Mouse (Mus musculus) gastrocnemius, adult 2 months (tissue): Measurements from ENCODE around the gene Arfip1. TPM values are rescaled to one million over a fixed set of nuclear protein-coding genes. Genes with fewer than 3 reads are reported as not detected.
"Not testable (repeated sequence)": the region's sequence is repeated elsewhere in the genome, so short reads cannot be mapped to it uniquely, and the experiment has no call there.

Experiments
- DNase-seq: peaks from one replicate; pipeline ENCODE4 v3.0.0; 2022
- H3K27ac ChIP-seq: fragments of 200-600 bp; 2 replicates; pipeline ENCODE4 v1.8.1; 2022; ENCODE audit warnings: mild to moderate bottlenecking
- H3K4me3 ChIP-seq: fragments of 200-600 bp; 2 replicates; pipeline ENCODE4 v1.8.1; 2022; ENCODE audit warnings: mild to moderate bottlenecking, moderate library complexity
- CTCF ChIP-seq: fragments of 200-600 bp; IDR thresholded peaks from 2 replicates; pipeline ENCODE4 v1.8.1; 2022; ENCODE audit warnings: antibody characterized with exemption, mild to moderate bottlenecking, moderate library complexity
- intact Hi-C: fragments of 180-260 bp; cut with DNase I; formaldehyde crosslinking; loops from one replicate; pipeline ENCODE4 v1.15.1; 2025
- total RNA-seq, 2 experiments: library from RNA; stranded (reverse); gene quantifications; 2 replicates each; pipeline ENCODE4 v1.2.3; 2021

Arfip1 gene
- total RNA-seq, 2 experiments from 2014 or later: 9.2 to 11.2 TPM

GRCm38 (mm10) chr3:84558301-84558700 is 24.1 kb downstream of the Arfip1 start:
- DNase-seq: peak; percentile 77
- intact Hi-C loops: no loop called here
- Histone ChIP-seq H3K27ac (peak overlapping the region; percentile 20; the same call in 1 of the 2 replicates), H3K4me3 (no peak overlapping the region)
- TF ChIP-seq CTCF: no peak

GRCm38 (mm10) chr3:84555780-84556179 is 26.6 kb downstream of the Arfip1 start:
- TF ChIP-seq CTCF: no peak
- DNase-seq: no peak
- Histone ChIP-seq H3K27ac (no peak overlapping the region), H3K4me3 (no peak overlapping the region)
- intact Hi-C loops: no loop called here

DNA sequence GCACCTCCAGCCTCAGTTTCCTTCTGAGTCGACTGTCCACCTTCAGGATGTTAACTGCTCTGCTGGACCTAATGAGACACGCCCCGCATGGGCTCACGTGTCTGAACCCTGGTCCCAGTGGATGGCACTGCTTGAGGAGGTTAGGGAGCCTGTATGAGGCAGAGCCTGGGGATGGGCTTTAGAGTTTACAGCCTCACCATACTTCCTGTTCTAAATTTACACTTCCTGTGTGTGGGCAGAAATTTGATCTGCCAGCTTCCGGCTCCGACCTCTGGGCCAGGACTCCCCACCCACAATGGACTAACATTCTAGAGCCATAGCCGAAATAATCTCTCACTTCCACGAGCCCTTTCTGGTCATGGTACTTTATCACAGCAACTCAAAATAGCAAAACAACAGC is 35.2 kb downstream of the Arfip1 start:
- no peak for DNase-seq
- Histone ChIP-seq H3K27ac (no peak overlapping the region; the same call in 1 of the 2 replicates), H3K4me3 (no peak overlapping the region)
- no peak for TF ChIP-seq CTCF
- intact Hi-C loops: loop anchor here (10.0 kb wide), 1 partner anchor 372 kb away; the partner anchor contains the start of gene Gm6525

DNA sequence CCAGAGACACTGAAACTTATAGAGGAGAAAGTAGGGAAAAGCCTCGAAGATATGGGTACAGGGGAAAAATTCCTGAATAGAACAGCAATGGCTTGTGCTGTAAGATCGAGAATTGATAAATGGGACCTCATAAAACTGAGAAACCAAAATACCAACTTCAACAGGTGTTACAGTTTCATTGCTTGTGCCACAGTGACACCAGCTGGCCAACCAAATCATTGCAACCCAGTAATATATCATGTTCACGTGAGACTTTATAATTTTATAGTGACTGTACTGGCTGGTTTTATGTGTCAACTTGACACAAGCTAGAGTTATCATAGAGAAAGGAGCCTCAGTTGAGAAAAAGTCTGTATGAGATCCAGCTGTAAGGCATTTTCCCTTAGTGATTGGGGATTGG is 40.0 kb downstream of the Arfip1 start:
- not testable (repeated sequence) for H3K4me3 ChIP-seq, H3K27ac ChIP-seq
- TF ChIP-seq CTCF: peak; percentile 72
- intact Hi-C loops: loop anchor here (1.0 to 10.0 kb wide), 2 partner anchors 190 to 368 kb away; partner anchors contain the start of gene Gm6525
- DNase-seq: peak; percentile 49

GRCm38 (mm10) chr3:84541881-84542280 is 40.5 kb downstream of the Arfip1 start:
- intact Hi-C loops: loop anchor here (1.0 to 10.0 kb wide), 2 partner anchors 190 to 367 kb away; partner anchors contain the start of gene Gm6525
- TF ChIP-seq CTCF: no peak
- Histone ChIP-seq H3K27ac (no peak overlapping the region), H3K4me3 (no peak overlapping the region)
- DNase-seq: no peak

DNA sequence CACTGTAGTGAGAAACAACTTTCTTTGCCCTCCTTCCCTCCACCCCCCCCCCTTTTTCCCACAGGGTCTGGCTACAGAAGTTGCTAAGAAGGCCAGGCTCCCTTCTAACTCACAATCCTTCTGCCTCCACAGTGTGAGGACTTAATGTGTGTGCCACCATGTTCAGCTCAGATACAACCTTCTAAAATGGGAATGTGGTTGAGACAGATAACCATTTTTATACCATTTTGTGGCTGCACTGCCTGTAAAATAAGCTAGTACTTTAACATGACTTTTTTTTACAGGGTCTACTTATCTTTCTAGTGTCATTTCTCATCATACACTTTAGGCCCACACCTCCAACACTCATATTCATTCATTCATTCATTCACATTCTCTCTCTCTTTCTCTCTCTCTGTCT is 41.8 kb downstream of the Arfip1 start:
- no peak overlapping the region for H3K27ac ChIP-seq
- no peak for TF ChIP-seq CTCF
- DNase-seq: no peak
- intact Hi-C loops: loop anchor here (10.0 kb wide), 1 partner anchor 366 kb away; the partner anchor contains the start of gene Gm6525
- H3K4me3 ChIP-seq: no peak overlapping the region

DNA sequence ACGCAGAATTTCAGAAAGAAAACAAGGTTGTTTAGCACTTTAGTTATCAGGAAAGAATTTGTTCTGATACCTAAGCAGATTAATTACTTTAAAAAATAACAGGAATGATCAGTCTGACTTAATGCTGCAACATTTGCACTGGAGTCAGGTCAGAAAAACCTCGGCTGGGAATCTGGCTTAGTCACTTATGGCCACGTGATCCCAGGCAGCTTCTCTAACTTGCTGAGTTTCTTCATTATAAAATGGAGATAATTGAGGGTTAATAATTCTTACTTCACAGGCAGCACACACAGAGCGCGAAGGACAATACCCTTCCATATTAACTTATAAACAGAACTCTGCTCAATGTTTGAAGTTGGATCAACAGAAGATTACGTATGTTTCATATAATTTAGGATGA is 45.4 kb downstream of the Arfip1 start:
- no peak for TF ChIP-seq CTCF
- H3K4me3 ChIP-seq: no peak overlapping the region
- intact Hi-C loops: no loop called here
- no peak overlapping the region for H3K27ac ChIP-seq
- DNase-seq: no peak

- Histone ChIP-seq H3K4me3 (no peak overlapping the region), H3K27ac (no peak overlapping the region)
- DNase-seq: no peak
- intact Hi-C loops: no loop called here
- TF ChIP-seq CTCF: no peak
These were observed 49.2 kb downstream of the Arfip1 start for GRCm38 (mm10) chr3:84533227-84533626.

GRCm38 (mm10) chr3:84529021-84529420 is 53.4 kb downstream of the Arfip1 start:
- TF ChIP-seq CTCF: no peak
- no peak for DNase-seq
- intact Hi-C loops: no loop called here
- Histone ChIP-seq H3K4me3 (no peak overlapping the region), H3K27ac (no peak overlapping the region)

GRCm38 (mm10) chr3:84524952-84525351 is 57.5 kb downstream of the Arfip1 start:
- Histone ChIP-seq H3K27ac (no peak overlapping the region), H3K4me3 (no peak overlapping the region)
- intact Hi-C loops: no loop called here
- no peak for TF ChIP-seq CTCF
- no peak for DNase-seq

DNA sequence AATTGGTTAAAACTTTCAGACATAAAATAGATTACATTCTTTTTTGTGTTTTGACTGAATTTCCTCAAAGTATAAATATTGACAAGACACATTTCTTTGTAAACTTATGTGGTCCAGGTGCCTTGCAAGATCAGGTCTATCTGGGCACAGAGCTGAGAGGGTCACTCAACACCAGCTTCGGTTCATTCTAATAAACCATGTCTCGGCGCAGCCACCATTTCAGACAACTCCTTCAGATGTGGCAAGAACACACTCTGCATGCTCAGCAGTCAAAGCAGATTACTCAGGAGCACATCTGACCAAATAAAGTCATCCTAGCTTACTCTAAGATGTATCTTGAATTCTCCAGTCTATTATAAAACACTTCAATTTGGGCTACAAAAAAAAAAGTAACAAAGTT is 66.3 kb downstream of the Arfip1 start:
- no peak for TF ChIP-seq CTCF
- intact Hi-C loops: no loop called here
- H3K27ac ChIP-seq: no peak overlapping the region
- H3K4me3 ChIP-seq: no peak overlapping the region
- no peak for DNase-seq

GRCm38 (mm10) chr3:84512774-84513515 is 69.5 kb downstream of the Arfip1 start:
- Histone ChIP-seq H3K27ac (no peak overlapping the region), H3K4me3 (no peak overlapping the region)
- intact Hi-C loops: no loop called here
- TF ChIP-seq CTCF: no peak
- no peak for DNase-seq

DNA sequence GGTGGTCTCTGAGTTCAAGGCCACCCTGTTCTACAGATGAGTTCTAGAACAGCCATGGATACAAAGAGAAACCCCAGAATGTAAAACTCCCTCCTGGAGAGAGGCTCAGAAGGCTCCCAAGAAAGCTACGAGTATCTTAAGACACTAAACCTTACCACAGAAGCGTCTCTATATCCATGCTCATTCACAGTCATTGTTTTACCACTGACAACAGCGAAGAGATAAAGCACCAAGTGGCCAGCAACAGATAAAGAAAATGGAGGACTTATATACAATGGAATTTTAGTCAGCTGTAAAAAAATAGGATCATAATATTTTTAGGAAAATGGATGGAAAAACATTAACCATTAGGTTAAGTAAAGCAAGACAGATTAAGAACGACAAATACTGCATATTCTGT is 77.2 kb downstream of the Arfip1 start:
- intact Hi-C loops: no loop called here
- no peak for DNase-seq
- Histone ChIP-seq H3K27ac (no peak overlapping the region), H3K4me3 (no peak overlapping the region)
- no peak for TF ChIP-seq CTCF

DNA sequence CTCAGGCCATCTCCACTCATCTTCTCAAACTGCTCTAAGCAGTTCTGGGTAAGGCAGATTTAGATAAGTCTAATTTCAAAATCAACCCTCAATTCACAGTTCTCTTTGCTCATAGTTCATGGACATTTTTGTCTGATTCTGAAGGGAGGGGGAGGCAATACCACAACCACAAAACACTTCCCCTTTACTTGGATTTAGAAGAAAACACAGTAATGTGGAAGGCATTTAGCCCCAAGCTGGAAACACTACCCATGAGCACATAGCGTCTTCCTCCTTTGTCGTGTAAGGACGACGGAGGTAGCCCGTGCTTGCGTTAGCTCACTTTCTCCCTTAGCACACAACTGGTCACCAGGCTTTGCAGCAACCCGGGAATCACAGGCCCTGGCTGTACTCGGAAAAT is 78.1 kb downstream of the Arfip1 start:
- Histone ChIP-seq H3K27ac (no peak overlapping the region), H3K4me3 (no peak overlapping the region)
- no peak for DNase-seq
- no peak for TF ChIP-seq CTCF
- intact Hi-C loops: no loop called here
